Mouse (Mus musculus) liver, adult 2 months (tissue): ENCODE measurements around the gene L3mbtl2.

Experiments used
- CTCF ChIP-seq: fragments of 200-500 bp; IDR thresholded peaks from 2 replicates; pipeline ENCODE4 v1.5.1; 2011; ENCODE audit warnings: low read depth, low read length, control low read depth
- POLR2A ChIP-seq: fragments of 200-500 bp; IDR thresholded peaks from 2 replicates; pipeline ENCODE4 v1.6.1; 2011; ENCODE audit warnings: low read length, control low read depth; ENCODE audit not compliant: insufficient read depth; ENCODE audit errors: extremely low read depth

DNA sequence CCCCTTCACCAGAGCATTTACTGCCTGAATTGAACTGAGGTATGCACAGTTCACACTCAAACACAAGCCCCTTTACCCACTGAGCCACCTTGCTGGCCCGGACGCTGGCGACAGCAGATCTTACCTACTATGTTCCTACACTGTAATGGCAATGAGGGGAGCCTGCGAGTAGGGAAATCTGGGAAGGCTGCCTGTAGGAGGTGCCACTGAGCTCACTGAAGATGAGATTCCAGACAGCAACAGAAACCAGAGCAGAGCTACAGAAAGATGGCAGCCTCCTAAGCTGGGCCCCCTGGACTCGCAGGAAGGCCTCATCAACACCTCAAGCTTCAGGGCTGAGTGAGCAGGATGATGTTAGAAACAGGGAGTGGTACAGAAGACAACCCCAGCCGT is 55.4 kb downstream of the L3mbtl2 start:
- TF ChIP-seq POLR2A, result no peak
- TF ChIP-seq CTCF, result peak; percentile 19; the same call in 1 of the 2 replicates
